Mouse (Mus musculus) neural tube, embryonic 10.5 days (tissue): ENCODE data around the gene Odf3.
"Not testable (repeated sequence)": the region's sequence is repeated elsewhere in the genome, so short reads cannot be mapped to it uniquely, and the experiment has no call there.

Experiments
- DNase-seq: peaks from one replicate; pipeline ENCODE4 v3.0.0-alpha.2; 2017; ENCODE audit warnings: low spot score; ENCODE audit errors: extremely low spot score

Gene Odf3

GRCm38 (mm10) chr7:140881696-140882468 is 34.3 kb downstream of the Odf3 start, which contains the start of the genes Psmd13 and Sirt3:
TSS of gene Psmd13 (plus strand) at chr7:140881968.
TSS of gene Sirt3 (minus strand) at chr7:140882309.
- peak; percentile 94 for DNase-seq

GRCm38 (mm10) chr7:140882469-140882803 is 34.8 kb downstream of the Odf3 start:
- DNase-seq = no peak

- not testable (repeated sequence) for DNase-seq
Observed at GRCm38 (mm10) chr7:140890636-140891035, 43.0 kb downstream of the Odf3 start.

GRCm38 (mm10) chr7:140894031-140894430 is 46.4 kb downstream of the Odf3 start:
- no peak for DNase-seq

- DNase-seq = no peak
Observed at GRCm38 (mm10) chr7:140894611-140895010, 47.0 kb downstream of the Odf3 start.

- DNase-seq = no peak
Observed at GRCm38 (mm10) chr7:140897863-140898262, 50.3 kb downstream of the Odf3 start.

GRCm38 (mm10) chr7:140899121-140899520 is 51.5 kb downstream of the Odf3 start:
- DNase-seq = no peak

- no peak for DNase-seq
Observed at GRCm38 (mm10) chr7:140900220-140900619, 52.6 kb downstream of the Odf3 start, which contains the start of gene Cox8b. TSS of gene Cox8b (minus strand) at chr7:140900446.
